Mouse (Mus musculus) ES-Bruce4 (cell line): ENCODE measurements around the gene Prickle2. TPM values are rescaled to one million over a fixed set of nuclear protein-coding genes. Genes with fewer than 3 reads are reported as not detected.

Experiments used
- H3K27ac ChIP-seq: 2 replicates; pipeline ENCODE4 v1.5.1; 2012; ENCODE audit warnings: low read length, inconsistent platforms; ENCODE audit not compliant: insufficient read depth
- H3K27me3 ChIP-seq: 2 replicates; pipeline ENCODE4 v1.6.1; 2012; ENCODE audit warnings: mild to moderate bottlenecking, low read length, inconsistent platforms; ENCODE audit not compliant: control insufficient read depth, poor library complexity, insufficient read depth, severe bottlenecking
- H3K36me3 ChIP-seq: 2 replicates; pipeline ENCODE4 v1.6.1; 2012; ENCODE audit warnings: inconsistent platforms, mild to moderate bottlenecking, low read length, moderate library complexity; ENCODE audit not compliant: control insufficient read depth, poor library complexity, insufficient read depth, severe bottlenecking
- H3K4me1 ChIP-seq: one replicate; pipeline ENCODE4 v1.8.1; 2011; ENCODE audit warnings: low read length; ENCODE audit not compliant: control insufficient read depth, insufficient read depth
- H3K4me3 ChIP-seq: 2 replicates; pipeline ENCODE4 v1.5.1; 2011; ENCODE audit warnings: low read depth, mild to moderate bottlenecking, low read length
- H3K9ac ChIP-seq: 2 replicates; pipeline ENCODE4 v1.6.1; 2012; ENCODE audit warnings: low read depth, mild to moderate bottlenecking, inconsistent platforms; ENCODE audit not compliant: poor library complexity, severe bottlenecking
- H3K9me3 ChIP-seq: replicated peaks from 2 replicates; pipeline ENCODE4 v1.6.1; 2012; ENCODE audit warnings: mild to moderate bottlenecking, low read length, inconsistent platforms; ENCODE audit not compliant: control insufficient read depth, poor library complexity, insufficient read depth, severe bottlenecking
- CTCF ChIP-seq: IDR thresholded peaks from one replicate; pipeline ENCODE4 v1.8.1; 2011; ENCODE audit warnings: low read depth, low read length
- EP300 ChIP-seq: IDR thresholded peaks from 2 replicates; pipeline ENCODE4 v1.6.1; 2011; ENCODE audit warnings: low read depth, low read length; ENCODE audit not compliant: insufficient read depth
- POLR2A ChIP-seq: IDR thresholded peaks from one replicate; pipeline ENCODE4 v1.8.1; 2011; ENCODE audit warnings: low read length; ENCODE audit not compliant: insufficient read depth
- polyA plus RNA-seq: library from polyadenylated mRNA; stranded (reverse); fragments of >200 nt; gene quantifications from 2 replicates; pipeline ENCODE4 v1.2.4, GENCODE M21; 2011; ENCODE audit warnings: low read depth; ENCODE audit not compliant: missing spikeins, insufficient read depth, insufficient read length

The Prickle2 gene
- polyA plus RNA-seq, 1 experiment: 3.3 TPM

DNA sequence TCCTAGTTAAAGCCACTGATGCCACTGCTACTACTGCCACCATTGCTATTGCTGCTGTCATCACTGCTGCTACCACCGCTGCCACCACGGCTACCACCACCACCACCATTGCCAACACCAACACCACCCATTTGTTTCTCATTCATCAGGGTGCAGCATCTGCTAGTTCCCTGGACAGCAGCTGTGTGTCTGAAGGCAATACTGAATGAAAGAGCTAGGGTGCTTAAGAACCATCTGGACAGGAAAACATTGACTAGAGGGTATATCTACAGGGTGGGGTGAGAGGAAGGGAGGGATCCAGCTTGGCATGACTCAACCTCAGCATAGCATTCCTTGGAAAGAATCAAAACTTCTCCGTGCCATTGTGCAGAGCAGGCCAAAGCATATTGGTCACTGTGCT lies 133.8 kb downstream of the Prickle2 start:
- no peak for TF ChIP-seq EP300
- Histone ChIP-seq H3K9me3 (no peaks in the 10 kb centered on the region), H3K4me1 (no peaks in the 10 kb centered on the region), H3K4me3 (no peak overlapping the region), H3K27ac (no peak overlapping the region), H3K36me3 (no peaks in the 10 kb centered on the region), H3K9ac (no peak overlapping the region), H3K27me3 (no peaks in the 10 kb centered on the region)

DNA sequence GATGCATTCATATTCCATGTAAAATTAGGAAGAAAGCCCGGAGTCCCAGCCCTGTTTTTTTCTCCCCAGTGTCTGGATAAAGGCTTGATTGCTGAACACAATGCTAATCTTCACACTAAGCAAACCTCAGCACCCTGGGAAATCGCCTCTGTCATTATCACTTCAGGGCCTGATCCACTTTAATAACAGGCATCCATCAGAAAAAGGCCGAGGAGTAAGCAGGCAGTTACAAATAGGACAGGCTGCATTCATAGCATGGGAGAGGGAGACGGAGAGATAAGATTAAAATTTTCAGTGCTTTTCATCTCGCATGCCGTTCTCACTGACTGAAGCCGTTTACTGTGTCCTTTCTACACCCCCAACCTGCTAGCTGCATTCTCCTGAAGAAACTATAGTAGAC lies 135.9 kb downstream of the Prickle2 start:
- no peak overlapping the region for H3K4me3 ChIP-seq
- no peak overlapping the region for H3K27ac ChIP-seq
- H3K9ac ChIP-seq: no peak overlapping the region
- H3K9me3 ChIP-seq: no peaks in the 10 kb centered on the region
- H3K36me3 ChIP-seq: no peaks in the 10 kb centered on the region
- TF ChIP-seq CTCF (no peak), EP300 (no peak), POLR2A (no peak)
- no peaks in the 10 kb centered on the region for H3K4me1 ChIP-seq
- no peaks in the 10 kb centered on the region for H3K27me3 ChIP-seq

DNA sequence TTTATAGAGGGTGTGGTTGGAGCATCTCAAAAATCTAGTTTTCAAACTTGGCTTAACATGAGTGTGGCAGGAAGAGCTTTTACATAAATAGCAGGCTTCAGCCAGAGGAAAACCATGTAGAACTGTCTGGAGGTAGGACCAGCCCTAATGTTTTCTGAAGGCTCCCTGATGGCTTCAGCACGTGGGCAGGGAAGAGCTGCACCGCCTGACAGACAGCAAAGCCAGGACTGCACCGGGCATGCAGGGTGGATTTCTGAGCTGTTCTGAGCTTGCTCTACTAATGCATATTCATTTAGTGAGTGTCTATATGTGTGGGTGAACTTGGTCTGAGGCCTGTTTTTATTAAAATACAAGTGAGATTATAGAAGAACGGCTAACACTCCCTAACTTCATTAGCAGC lies 136.7 kb downstream of the Prickle2 start:
- H3K36me3 ChIP-seq: no peaks in the 10 kb centered on the region

DNA sequence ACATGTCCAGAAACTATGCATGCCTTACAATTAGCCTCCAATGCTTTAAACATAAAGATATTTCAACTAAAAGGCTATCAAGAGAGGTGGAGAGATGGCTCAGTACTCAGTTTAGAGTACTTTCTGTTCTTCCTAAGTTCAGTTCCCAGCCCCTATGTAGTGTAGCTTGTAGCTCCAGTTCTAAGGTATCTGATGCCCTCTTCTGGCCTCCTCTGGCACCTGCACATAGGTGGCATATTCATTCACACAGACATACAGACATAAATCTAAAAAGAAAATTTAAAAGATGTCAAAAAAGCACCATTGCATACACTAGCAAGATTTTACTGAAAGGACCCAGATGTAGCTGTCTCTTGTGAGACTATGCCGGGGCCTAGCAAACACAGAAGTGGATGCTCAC lies 146.7 kb downstream of the Prickle2 start:
- no peak overlapping the region for H3K27ac ChIP-seq
- H3K9me3 ChIP-seq: no peaks in the 10 kb centered on the region
- no peaks in the 10 kb centered on the region for H3K4me1 ChIP-seq
- H3K9ac ChIP-seq: no peak overlapping the region
- H3K4me3 ChIP-seq: no peak overlapping the region
- no peaks in the 10 kb centered on the region for H3K36me3 ChIP-seq
- H3K27me3 ChIP-seq: no peaks in the 10 kb centered on the region
- TF ChIP-seq CTCF (peak; percentile 8), EP300 (no peak), POLR2A (no peak)

More for the DNA sequence above, 136.7 kb downstream of the Prickle2 start:
- TF ChIP-seq EP300 (no peak), POLR2A (no peak), CTCF (no peak)
- H3K4me1 ChIP-seq: no peaks in the 10 kb centered on the region
- no peaks in the 10 kb centered on the region for H3K27me3 ChIP-seq
- no peak overlapping the region for H3K9ac ChIP-seq
- H3K27ac ChIP-seq: no peak overlapping the region
- no peaks in the 10 kb centered on the region for H3K9me3 ChIP-seq
- no peak overlapping the region for H3K4me3 ChIP-seq

DNA sequence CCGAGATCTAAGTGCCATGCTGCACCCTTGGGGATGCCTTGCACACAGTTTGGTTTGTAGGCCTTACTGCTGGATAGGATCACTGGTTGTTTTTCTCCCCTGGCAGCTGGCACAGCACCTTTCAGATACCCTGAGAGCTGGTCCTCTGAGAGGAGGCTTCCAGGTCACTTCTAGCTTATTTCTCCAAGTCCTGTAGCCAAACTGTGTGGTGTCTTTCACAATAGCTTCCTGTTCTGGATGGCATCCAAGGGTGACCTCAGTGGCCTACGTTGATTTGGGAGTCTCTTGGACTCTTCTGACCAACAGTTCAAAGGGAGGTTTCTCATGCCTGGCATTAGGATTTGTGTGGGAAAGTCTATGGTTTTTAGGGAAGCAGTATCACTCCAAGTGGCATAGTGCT lies 150.3 kb downstream of the Prickle2 start:
- no peaks in the 10 kb centered on the region for H3K4me1 ChIP-seq
- no peaks in the 10 kb centered on the region for H3K36me3 ChIP-seq
- no peaks in the 10 kb centered on the region for H3K9me3 ChIP-seq
- TF ChIP-seq CTCF: no peak
- no peak for TF ChIP-seq EP300
- no peak for TF ChIP-seq POLR2A
- H3K27me3 ChIP-seq: no peaks in the 10 kb centered on the region
- H3K9ac ChIP-seq: no peak overlapping the region
- H3K4me3 ChIP-seq: no peak overlapping the region
- no peak overlapping the region for H3K27ac ChIP-seq

DNA sequence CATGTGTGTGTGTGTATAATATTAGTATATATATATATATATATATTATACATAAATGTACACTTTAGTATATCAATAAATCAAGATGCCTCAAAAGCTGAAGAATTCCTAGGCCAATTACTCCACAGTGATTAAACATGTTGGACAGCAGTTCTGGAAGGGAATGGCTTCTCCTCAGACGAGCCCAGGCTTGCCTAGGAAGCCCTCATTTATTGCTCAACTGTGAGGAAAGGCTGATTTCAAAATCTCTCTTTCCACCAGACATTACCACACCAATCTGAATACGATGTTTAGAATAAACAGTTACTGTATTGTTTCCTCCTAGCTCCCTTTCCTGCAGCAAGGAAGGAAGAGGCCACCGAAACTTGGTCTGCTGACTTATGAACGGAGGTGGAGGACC lies 152.9 kb downstream of the Prickle2 start:
- no peaks in the 10 kb centered on the region for H3K9me3 ChIP-seq
- H3K36me3 ChIP-seq: no peaks in the 10 kb centered on the region
- no peak overlapping the region for H3K9ac ChIP-seq
- no peak overlapping the region for H3K27ac ChIP-seq
- TF ChIP-seq CTCF (no peak), EP300 (no peak), POLR2A (no peak)
- H3K4me1 ChIP-seq: no peaks in the 10 kb centered on the region
- H3K4me3 ChIP-seq: no peak overlapping the region
- H3K27me3 ChIP-seq: no peaks in the 10 kb centered on the region

DNA sequence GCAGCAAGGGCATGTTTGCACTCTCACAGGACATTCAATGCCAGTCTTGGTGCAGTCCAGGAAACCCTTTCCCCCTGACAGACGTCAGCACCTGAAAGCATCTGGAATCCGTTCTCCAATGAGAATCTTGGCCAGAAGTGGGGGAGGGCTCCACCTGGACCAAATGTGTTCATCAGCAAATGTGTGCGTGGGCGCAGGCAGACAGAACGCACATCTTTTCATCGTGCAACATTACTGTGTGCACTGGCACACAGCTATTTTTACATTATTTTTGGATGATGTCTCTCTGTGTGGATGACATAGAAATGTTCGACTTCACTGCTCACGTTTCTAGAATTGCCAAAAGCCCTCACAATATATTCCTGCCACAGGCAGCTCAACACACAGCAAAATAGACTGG lies 156.7 kb downstream of the Prickle2 start:
- H3K27ac ChIP-seq: no peak overlapping the region
- H3K9me3 ChIP-seq: no peaks in the 10 kb centered on the region
- H3K36me3 ChIP-seq: no peaks in the 10 kb centered on the region
- H3K4me3 ChIP-seq: no peak overlapping the region
- H3K9ac ChIP-seq: no peak overlapping the region
- no peaks in the 10 kb centered on the region for H3K4me1 ChIP-seq
- TF ChIP-seq CTCF: no peak
- H3K27me3 ChIP-seq: no peaks in the 10 kb centered on the region
